Mouse (Mus musculus): Measurements from ENCODE around the gene Ano8.

The Ano8 gene

GRCm38 (mm10) chr8:71498816-71499690, 13.3 kb upstream of the Ano8 start:
- peak; percentile 68 for DNase-seq (ENCODE audit: extremely low spot score)

DNA sequence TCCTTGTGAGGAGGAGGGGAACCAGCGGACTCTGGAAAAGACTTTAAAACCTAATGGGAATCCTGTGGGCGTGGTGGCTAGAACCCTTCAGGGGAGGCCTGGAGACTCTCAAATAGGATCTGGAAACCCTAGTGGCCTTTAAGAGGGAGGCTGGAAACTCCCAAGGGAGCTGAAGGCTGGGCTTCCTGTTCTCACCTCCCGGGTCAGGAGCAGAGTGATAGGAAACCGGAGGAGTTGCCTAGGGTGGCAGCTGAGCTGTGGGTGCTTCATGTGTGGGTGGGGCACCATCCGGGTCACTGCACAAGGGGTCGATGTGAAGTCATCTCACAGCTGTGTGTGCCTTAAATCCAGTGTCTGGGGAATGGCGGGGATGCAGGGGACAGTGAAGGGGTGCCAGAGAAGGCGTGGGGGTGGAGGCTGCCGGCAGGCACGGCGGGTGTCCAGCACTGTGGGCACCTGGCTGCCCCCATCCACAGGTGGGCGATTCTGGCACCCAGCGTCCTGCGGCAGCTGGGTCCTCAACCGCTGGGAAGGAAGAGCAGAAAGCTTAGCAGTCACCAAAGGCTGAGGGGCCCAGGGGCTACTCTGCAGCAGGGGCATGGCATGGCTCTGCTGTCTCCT, 12.2 kb upstream of the Ano8 start:
- DNase-seq (ENCODE audit: extremely low spot score): peak; percentile 40

- no peak for DNase-seq (ENCODE audit: extremely low spot score)
Measured at GRCm38 (mm10) chr8:71497077-71497645, 11.4 kb upstream of the Ano8 start.

DNA sequence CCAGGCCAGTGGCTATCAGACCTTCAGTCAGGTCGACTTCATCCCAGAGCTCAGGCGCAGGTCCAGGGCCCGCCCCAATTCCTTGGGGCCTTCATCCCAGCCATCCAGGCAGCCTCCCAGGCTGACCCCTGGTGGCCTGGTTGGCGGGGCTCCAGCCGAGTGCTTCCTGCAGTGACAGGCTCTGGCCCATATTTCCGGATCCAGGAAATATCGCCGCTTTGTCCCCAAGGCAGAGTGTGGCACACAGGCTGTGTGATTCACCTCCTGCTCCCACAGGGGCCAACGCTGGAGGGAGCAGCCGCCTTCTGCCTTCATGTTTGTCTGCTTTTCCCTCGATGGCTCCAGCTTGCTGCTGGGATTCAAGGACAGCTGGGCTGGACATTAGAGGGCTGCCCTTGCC, 10.7 kb upstream of the Ano8 start:
- DNase-seq (ENCODE audit: extremely low spot score): peak; percentile 42

GRCm38 (mm10) chr8:71495811-71496210, 10.0 kb upstream of the Ano8 start:
- DNase-seq (ENCODE audit: extremely low spot score): no peak

GRCm38 (mm10) chr8:71495039-71495438, 9.3 kb upstream of the Ano8 start:
- DNase-seq (ENCODE audit: extremely low spot score): peak; percentile 79

DNA sequence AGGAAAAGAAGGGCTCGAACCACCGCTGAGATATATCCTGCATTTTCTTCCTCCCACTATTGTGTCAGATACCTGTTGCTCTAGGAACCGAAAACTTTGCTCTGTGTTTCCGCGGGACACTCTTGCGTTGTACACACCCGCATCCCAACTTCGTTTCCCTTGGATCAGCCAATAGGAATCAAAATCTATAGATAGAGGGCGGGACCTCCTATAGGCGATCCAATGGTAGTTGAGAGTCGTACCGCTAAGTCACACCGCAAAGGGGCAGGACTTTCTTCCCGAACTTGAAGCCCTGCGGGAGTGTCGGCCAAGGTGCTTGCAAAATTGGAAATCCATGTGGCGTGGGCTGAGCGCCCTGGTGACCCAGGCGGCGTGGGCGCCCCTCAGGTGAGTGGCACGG, 2.7 kb upstream of the Ano8 start:
- peak; percentile 92 for DNase-seq (ENCODE audit: extremely low spot score)

GRCm38 (mm10) chr8:71487691-71488445, 2.1 kb upstream of the Ano8 start, which contains the start of gene Gtpbp3:
Gtpbp3 (plus strand) TSS chr8:71488103.
- DNase-seq (ENCODE audit: extremely low spot score): peak; percentile 79

GRCm38 (mm10) chr8:71486136-71486529, 370 bp upstream of the Ano8 start:
- DNase-seq (ENCODE audit: extremely low spot score): no peak

DNA sequence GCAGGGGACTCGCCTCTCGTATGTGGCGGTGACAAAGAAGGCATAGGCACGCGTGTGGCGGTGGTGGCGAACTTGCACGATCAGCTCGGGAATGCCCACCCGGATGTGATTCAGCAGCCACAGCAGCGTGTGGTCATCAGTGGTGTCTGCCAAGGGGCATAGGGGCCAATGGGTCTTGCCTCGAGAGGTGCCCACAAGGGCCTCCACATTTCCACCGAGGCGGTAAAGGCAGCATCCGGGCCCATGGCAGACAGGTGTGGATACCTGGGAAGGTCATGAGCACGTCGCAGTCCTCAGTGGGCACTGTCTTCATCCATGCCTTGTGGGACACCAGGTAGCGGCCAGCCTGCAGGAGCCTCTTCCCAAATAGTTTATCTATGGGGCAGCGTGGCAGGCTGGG, 1.0 kb downstream of the Ano8 start:
- no peak for DNase-seq (ENCODE audit: extremely low spot score)

- DNase-seq (ENCODE audit: extremely low spot score): peak; percentile 53
Measured at GRCm38 (mm10) chr8:71483932-71484331, 1.8 kb downstream of the Ano8 start.

- no peak for DNase-seq (ENCODE audit: extremely low spot score)
Measured at GRCm38 (mm10) chr8:71478943-71479342, 6.8 kb downstream of the Ano8 start.

GRCm38 (mm10) chr8:71477196-71477845, 8.4 kb downstream of the Ano8 start:
- DNase-seq (ENCODE audit: extremely low spot score): no peak

- peak; percentile 88 for DNase-seq (ENCODE audit: extremely low spot score)
Measured at GRCm38 (mm10) chr8:71476099-71476940, 9.4 kb downstream of the Ano8 start.

- DNase-seq (ENCODE audit: extremely low spot score): no peak
Measured at GRCm38 (mm10) chr8:71475702-71476075, 10.1 kb downstream of the Ano8 start.

- DNase-seq (ENCODE audit: extremely low spot score): no peak
Measured at GRCm38 (mm10) chr8:71474785-71475701, 10.7 kb downstream of the Ano8 start.

DNA sequence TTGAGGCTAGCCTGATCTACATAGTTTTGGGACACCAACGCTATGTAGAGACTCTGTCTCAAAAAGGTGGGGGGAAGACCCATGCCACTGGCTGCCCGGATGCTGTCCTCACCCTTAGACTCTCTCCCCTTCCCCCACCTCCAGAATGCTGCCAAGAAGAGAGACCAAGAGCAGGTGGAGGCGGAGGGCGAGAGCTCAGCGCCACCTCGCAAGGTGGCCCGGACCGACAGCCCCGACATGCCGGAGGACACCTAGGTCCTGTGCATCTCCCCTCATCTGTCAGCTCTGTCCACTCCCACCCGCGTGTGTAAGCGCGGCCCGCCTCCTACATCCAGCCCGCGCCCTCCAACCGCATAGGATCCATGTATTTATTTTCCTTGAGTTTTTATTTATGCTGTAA, 11.4 kb downstream of the Ano8 start:
- no peak for DNase-seq (ENCODE audit: extremely low spot score)

DNA sequence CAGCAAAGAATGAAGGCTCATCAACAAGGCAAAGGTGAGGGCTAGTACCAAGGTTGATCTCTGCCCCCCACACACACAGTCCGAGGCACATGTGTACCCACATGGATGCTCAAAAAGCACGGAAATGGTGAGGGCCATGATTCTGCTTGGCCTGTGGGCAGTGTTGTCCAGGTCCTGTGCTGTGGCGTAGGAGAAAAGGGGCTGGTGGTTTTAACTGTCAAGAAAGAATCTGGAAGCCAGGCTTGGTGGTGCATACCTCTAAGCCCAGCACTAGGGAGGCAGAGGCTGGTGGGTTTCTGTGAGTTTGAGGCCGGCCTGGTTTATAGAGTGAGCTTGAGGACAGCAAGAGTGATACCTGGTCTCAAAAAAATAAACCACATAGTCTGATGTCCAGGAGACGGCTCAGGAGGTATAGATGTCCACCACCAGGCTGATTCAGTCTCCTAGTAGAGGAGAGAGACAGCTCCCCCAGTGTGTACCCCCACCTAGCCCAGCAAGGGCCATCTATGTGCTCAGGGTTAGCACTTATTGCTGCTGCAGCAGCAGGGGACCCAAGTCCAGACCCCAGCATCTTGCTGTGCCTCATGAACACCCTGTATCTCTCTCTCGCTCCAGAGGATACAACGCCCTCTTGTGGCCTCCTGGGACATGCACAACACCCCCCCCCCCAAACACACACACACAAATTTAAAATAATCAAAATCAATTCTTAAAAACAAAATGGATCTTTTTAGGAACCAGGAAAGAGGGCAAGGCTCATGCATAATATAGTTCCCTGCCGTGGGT, 13.0 kb downstream of the Ano8 start:
- DNase-seq (ENCODE audit: extremely low spot score): no peak

DNA sequence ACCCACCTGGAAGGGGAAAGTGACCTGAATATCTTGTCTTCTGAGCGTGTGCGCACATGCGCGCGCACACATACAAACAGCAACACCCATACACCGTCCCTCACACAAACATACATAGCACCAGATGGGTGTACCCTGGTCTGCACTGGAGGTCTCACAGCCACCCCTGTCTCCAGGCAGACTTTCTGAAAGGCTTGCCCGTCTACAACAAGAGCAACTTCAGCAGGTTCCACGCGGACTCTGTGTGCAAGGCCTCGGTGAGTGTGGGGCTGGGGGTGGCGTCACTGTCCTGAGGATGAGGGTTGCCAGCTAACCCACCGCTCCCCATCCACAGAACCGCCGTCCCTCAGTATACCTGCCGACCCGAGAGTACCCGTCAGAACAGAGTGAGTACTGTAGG, 13.9 kb downstream of the Ano8 start:
- DNase-seq (ENCODE audit: extremely low spot score): no peak

Measured in embryo, embryonic 9.5 days (tissue).